Mouse (Mus musculus) bone marrow, adult 2 months (tissue): ENCODE results near the gene Renbp. TPM values are rescaled to one million over a fixed set of nuclear protein-coding genes. Genes with fewer than 3 reads are reported as not detected.

ENCODE experiments used
- H3K27ac ChIP-seq: fragments of 200-500 bp; 2 replicates; pipeline ENCODE4 v1.5.1; 2012; ENCODE audit warnings: low read depth, mild to moderate bottlenecking, control low read depth, inconsistent platforms, low read length; ENCODE audit not compliant: control insufficient read depth, poor library complexity, insufficient read depth
- H3K4me1 ChIP-seq: fragments of 200-500 bp; 2 replicates; pipeline ENCODE4 v1.6.1; 2011; ENCODE audit warnings: low read length; ENCODE audit not compliant: control insufficient read depth, insufficient read depth
- H3K4me3 ChIP-seq: fragments of 200-500 bp; replicated peaks from 2 replicates; pipeline ENCODE3; 2011; ENCODE audit warnings: mild to moderate bottlenecking, low read depth, low read length, control low read depth; ENCODE audit not compliant: control insufficient read depth
- CTCF ChIP-seq: fragments of 200-500 bp; IDR thresholded peaks from 2 replicates; pipeline ENCODE4 v1.5.1; 2011; ENCODE audit warnings: low read length, control low read depth; ENCODE audit not compliant: control insufficient read depth, insufficient read depth
- POLR2A ChIP-seq: fragments of 200-500 bp; IDR thresholded peaks from 2 replicates; pipeline ENCODE4 v1.6.1; 2011; ENCODE audit warnings: low read depth, mild to moderate bottlenecking, control low read depth, low read length, borderline replicate concordance; ENCODE audit not compliant: control insufficient read depth
- WGBS: fragments of 180-500 bp; shearing (Covaris S2); methylation state at CpG from one replicate; pipeline ENCODE4 v1.1.7; 2018; 5-methylcytosine and 5-hydroxymethylcytosine counted together
- polyA plus RNA-seq: library from polyadenylated mRNA; stranded (reverse); fragments of >200 nt; gene quantifications from 2 replicates; pipeline ENCODE4 v1.2.4, GENCODE M21; 2011; ENCODE audit warnings: low replicate concordance; ENCODE audit not compliant: missing spikeins, insufficient read depth, insufficient read length

The Renbp gene
- polyA plus RNA-seq, 1 experiment: 48.6 TPM

- no peaks in the 10 kb centered on the region; the same call in 1 of the 2 replicates for H3K4me1 ChIP-seq
- WGBS: 21% methylated on average over 31 of the region's 31 CpGs
Measured at GRCm38 (mm10) chrX:73914827-73915703, 15.6 kb downstream of the Renbp start.

DNA sequence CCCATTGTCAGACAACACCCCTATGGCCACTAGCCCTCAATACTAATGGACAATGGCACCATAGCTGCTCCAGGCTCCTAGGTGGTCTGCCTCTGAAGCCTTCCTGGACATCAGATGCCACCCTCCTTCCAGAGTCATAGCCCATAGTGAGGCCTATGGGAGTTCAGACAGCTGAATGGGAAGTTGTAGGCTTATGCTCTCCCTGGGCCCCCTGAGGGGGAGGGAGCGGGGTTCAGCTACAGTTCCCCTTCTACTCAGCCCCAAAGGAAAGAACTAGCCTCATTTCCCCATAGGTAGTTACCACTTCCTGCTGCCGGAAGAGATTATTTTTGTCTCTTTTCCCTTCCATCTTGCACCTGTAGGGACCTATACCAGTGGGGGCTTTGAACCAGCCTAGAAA lies 19.1 kb downstream of the Renbp start:
- WGBS: 16% methylated on average over 2 of the region's 2 CpGs
- Histone ChIP-seq H3K4me3 (peak overlapping the region; percentile 57), H3K4me1 (no peaks in the 10 kb centered on the region; the same call in 1 of the 2 replicates), H3K27ac (peak overlapping the region; percentile 97)
- TF ChIP-seq CTCF (no peak), POLR2A (no peak)

More at GRCm38 (mm10) chrX:73914827-73915703, 15.6 kb downstream of the Renbp start:
- TF ChIP-seq CTCF (peak; percentile 22; the same call in 1 of the 2 replicates), POLR2A (peak; percentile 78; the same call in 1 of the 2 replicates)
- Histone ChIP-seq H3K27ac (peak overlapping the region; percentile 75), H3K4me3 (peak overlapping the region; percentile 23)

DNA sequence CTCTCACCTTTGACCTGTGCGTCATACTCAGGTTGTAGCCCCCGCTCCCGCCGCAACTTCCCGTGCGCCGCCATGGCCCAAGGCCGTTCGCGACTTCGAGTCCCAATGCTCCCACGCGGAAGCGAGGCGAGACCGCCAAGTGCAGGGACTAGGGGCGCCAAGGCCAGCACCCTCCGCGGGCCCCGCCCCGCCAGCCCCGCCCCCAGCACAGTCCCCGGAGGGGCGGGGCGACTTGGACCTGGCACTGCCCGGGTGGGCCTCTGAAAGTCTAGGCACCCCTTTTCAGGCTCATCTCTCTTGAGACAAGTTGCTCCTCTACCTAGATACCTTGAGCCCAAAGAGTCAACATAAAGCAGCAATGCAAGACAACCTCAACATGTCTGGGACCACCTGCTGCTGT lies 19.5 kb downstream of the Renbp start:
- no peaks in the 10 kb centered on the region; the same call in 1 of the 2 replicates for H3K4me1 ChIP-seq
- peak overlapping the region; percentile 80 for H3K4me3 ChIP-seq
- TF ChIP-seq CTCF: no peak
- TF ChIP-seq POLR2A: peak; percentile 91; the same call in 1 of the 2 replicates
- 11% methylated on average over 21 of the region's 26 CpGs for WGBS
- peak overlapping the region; percentile 97 for H3K27ac ChIP-seq

DNA sequence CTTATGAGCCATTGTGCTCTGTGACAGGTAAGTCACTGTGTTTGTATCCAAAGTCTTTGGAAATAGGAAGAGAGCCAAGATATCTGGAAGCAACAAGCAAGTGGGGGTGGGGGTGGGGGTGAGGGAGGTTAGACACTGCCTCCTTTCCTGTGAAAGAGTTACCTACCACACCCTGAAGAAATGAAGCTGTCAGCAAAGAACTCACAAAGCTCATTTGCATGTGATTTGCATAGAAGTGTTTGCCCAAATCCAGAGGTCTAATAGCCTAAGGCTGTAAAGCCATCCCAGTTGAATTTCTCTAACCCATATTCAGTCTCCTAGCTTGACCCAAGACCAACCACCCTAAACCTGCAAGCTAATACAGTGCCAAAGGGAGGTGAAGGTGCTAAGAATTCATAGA lies 20.2 kb downstream of the Renbp start:
- no peaks in the 10 kb centered on the region; the same call in 1 of the 2 replicates for H3K4me1 ChIP-seq

GRCm38 (mm10) chrX:73910049-73910448 lies 20.6 kb downstream of the Renbp start:
- no peaks in the 10 kb centered on the region; the same call in 1 of the 2 replicates for H3K4me1 ChIP-seq
- TF ChIP-seq CTCF (0 out of 2 replicates have a peak, but pooled peaks have one; percentile 11), POLR2A (no peak)
- H3K4me3 ChIP-seq: peak overlapping the region; percentile 65
- 35% methylated on average over 1 of the region's 1 CpGs for WGBS
- H3K27ac ChIP-seq: peak overlapping the region; percentile 39; the same call in 1 of the 2 replicates

More for the DNA sequence above, 20.2 kb downstream of the Renbp start:
- TF ChIP-seq POLR2A: no peak
- no peak for TF ChIP-seq CTCF
- Histone ChIP-seq H3K4me3 (peak overlapping the region; percentile 80), H3K27ac (peak overlapping the region; percentile 97)

GRCm38 (mm10) chrX:73897959-73898358 lies 32.7 kb downstream of the Renbp start:
- no peak overlapping the region for H3K4me3 ChIP-seq
- no peak overlapping the region for H3K27ac ChIP-seq
- WGBS: 71% methylated on average over 3 of the region's 3 CpGs
- TF ChIP-seq CTCF (peak; percentile 19; the same call in 1 of the 2 replicates), POLR2A (no peak)
- H3K4me1 ChIP-seq: no peaks in the 10 kb centered on the region

DNA sequence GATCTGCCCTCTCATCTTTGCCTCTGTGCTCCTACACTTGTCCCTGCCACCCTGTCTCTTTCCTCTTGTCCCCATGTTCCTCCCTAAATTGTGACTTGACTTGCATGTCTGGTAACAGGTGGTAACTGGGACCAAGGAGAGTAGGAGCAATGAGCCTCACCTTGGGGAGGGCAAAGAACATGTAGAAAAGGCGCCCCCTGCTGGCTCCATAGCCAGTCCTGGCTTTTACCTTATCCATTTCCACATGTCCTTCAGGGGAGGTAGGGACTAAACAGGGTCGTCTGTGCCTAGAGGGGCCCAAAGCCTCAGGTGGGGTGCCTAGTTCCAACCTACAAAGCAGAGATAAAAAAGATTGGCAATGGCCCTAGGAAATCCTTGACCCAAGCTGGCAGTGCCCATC lies 34.9 kb downstream of the Renbp start, which contains the start of gene L1cam:
Gene L1cam (minus strand): TSS at position 387 of the 400 bp plus-strand sequence.
- H3K27ac ChIP-seq: no peak within 1 kb of the TSS
- WGBS: 22% methylated on average over 2 of the region's 2 CpGs
- no peak within 1 kb of the TSS for H3K4me3 ChIP-seq
- no peaks in the 10 kb centered on the region for H3K4me1 ChIP-seq
- TF ChIP-seq POLR2A (no peak), CTCF (peak; percentile 36; the same call in 1 of the 2 replicates)

DNA sequence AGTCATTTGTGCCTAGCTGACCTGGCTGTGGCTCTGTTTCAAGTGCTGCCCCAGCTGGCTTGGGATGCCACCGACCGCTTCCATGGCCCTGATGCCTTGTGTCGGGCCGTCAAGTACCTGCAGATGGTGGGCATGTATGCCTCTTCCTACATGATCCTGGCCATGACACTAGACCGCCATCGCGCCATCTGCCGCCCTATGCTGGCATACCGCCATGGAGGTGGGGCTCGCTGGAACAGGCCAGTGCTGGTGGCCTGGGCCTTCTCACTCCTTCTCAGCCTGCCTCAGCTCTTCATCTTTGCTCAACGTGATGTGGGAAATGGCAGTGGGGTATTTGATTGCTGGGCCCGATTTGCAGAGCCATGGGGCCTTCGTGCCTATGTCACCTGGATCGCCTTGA lies 37.8 kb downstream of the Renbp start:
- H3K27ac ChIP-seq: no peak overlapping the region
- 84% methylated on average over 14 of the region's 14 CpGs for WGBS
- TF ChIP-seq POLR2A (no peak), CTCF (no peak)
- H3K4me1 ChIP-seq: no peaks in the 10 kb centered on the region
- H3K4me3 ChIP-seq: no peak overlapping the region
